Mouse (Mus musculus) layer of hippocampus, adult 9-11 months (tissue): ENCODE data around the gene Fndc3b.

Experiments used
- DNase-seq: peaks from one replicate; pipeline ENCODE4 v3.0.0; 2022

Fndc3b gene

GRCm38 (mm10) chr3:27371725-27372650, 339.1 kb downstream of the Fndc3b start:
- no peak for DNase-seq

- DNase-seq = no peak
Measured at GRCm38 (mm10) chr3:27371276-27371621, 339.9 kb downstream of the Fndc3b start, which contains the start of gene Ghsr. Gene Ghsr, plus strand, starts transcription at chr3:27371351.

- DNase-seq = no peak
Measured at GRCm38 (mm10) chr3:27370582-27371275, 340.4 kb downstream of the Fndc3b start.

- no peak for DNase-seq
Measured at GRCm38 (mm10) chr3:27370125-27370524, 341.0 kb downstream of the Fndc3b start.
